Mouse (Mus musculus) monocyte, adult 2 months (primary cell): ENCODE data around the gene Raly.

ENCODE experiments used
- DNase-seq, 2 experiments: peaks; one replicate each; pipeline ENCODE4 v3.0.0; 2022; ENCODE audit warnings: low spot score in 2 of 2, low read depth in 1 of 2

Raly gene

DNA sequence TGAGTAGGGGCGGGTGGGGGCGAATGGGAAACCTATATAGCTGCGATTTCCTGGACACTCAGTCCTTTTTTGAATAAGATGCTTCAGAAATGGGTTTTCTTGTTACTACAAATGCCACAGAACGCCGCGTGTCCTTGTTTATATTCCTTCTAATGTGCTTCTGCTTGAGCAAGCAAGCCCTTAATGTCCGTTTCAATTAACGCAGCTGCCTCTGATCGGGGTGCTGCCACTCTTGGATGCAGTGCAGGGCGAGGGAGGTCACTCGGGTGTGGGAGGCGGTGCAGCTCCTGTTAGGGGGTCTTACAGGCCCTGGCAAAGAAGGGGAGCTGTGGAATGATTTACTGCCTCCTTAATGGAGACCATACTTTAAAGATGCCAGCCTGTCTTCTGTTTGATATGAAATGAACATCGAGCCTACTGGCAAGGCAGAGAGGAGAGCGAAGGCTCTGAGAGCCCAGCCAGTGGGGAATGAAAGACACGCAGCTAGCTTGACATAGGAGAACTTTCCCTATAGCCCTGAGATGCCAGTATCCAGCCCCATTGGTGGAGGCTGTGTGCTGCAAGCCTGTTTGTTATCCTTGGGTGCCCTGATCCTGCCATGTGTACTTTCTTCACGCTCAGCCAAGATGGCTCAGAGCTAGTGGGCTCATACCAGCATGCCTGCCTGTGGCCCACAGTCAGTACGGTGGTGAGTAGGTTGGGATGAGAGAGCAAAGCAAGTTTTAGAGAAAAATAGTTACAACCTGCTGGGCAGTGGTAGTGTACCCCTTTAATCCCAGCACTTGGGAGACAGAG lies 7.8 kb upstream of the Raly start:
- no peak for DNase-seq

- no peak for DNase-seq
These were observed 5.6 kb upstream of the Raly start for GRCm38 (mm10) chr2:154785284-154785683.

- no peak for DNase-seq
These were observed 4.7 kb upstream of the Raly start for GRCm38 (mm10) chr2:154786187-154786586.

DNA sequence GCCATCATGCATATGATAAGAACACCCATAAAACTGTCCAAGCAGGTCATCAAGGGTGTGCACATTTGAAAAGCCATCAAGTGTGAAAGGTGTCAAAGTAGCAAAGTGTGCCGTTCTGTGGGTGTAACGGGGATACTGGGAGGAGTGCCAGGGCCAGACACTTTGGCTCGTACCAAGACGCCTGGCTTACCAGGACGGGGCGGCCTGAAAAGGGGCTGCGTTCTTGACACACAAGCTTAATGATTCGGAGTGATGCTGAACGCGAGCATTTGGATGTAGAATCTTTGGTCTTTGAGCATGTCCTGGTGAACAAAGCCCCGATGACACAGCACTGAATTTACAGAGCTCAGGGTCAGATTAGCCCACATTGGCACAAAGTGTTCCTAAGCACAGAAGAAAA lies 4.1 kb upstream of the Raly start:
- no peak for DNase-seq

- no peak for DNase-seq
These were observed 1.5 kb upstream of the Raly start for GRCm38 (mm10) chr2:154789381-154789780.

DNA sequence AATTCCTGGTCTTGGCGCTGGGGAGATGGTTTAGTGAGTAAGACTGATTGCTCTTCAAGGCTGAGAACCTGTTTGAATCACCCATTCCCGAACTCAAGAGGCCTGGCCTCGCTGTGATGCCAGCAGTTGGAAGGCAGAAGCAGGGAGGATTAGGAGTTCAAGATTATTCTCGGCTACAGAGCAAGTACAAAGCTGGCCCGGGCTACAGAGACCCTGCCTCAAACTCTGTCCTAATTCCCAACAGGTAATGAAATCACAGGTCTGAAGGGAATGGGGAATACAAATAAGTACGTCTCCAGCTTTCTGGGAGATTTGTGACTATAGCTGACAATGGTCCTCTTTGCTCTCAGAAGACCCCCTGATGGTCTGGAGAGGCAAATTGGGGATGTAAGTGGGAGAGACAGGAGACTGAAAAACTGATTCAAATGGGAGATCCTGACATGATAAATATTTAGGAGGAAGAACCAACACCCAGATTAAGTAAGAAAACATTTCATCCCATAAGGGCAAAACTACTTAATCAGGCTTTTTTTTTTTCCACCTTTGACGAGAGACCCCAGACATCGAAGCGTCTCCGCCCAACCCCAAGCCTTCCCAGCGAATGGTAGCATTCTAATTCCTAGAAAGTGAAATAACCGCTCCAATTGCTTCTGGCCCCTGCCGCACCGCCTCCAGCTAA lies 780 bp upstream of the Raly start:
- no peak for DNase-seq

GRCm38 (mm10) chr2:154791661-154792642 lies 1.1 kb downstream of the Raly start:
- peak; percentile 9 to 45 for DNase-seq

- no peak for DNase-seq
These were observed 12.5 kb downstream of the Raly start for GRCm38 (mm10) chr2:154803372-154803771.

DNA sequence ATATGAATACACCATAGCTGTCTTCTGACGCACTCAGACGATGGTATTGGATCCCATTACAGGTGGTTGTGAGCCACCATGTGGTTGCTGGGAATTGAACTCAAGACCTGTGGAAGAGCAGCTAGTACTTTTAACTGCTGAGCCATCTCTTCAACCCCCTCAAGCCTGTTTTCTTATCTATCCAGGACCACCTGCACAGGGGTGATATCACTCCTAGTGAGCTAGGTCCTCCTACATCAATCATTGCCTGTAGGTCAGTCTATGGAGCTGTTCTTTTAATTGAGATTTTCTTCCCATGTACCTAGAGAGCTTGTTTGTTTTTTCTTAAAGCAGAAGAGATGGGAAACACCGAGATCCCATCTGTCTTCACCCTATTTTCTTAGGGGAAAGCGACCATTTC lies 12.9 kb downstream of the Raly start:
- no peak for DNase-seq

DNA sequence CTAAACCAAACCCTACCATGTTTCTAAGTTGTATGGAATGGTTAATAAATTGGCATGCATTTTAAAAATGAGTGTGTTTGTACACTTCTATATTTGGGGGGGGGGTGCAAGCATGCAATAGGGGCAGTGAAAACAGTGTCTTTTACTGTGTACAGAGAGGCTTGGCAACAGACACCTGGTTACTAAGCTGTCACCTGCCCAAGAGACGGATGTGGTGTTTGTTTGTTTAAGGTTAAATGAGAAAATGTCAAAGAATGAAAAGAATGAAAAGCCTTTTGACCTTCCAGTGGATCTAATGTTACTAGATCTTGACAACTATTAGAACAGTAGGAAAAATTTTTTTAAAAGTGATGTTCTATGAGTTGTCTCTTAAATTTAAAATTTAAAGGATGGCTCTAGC lies 16.8 kb downstream of the Raly start:
- no peak for DNase-seq

- no peak for DNase-seq
These were observed 18.3 kb downstream of the Raly start for GRCm38 (mm10) chr2:154809107-154809762.

DNA sequence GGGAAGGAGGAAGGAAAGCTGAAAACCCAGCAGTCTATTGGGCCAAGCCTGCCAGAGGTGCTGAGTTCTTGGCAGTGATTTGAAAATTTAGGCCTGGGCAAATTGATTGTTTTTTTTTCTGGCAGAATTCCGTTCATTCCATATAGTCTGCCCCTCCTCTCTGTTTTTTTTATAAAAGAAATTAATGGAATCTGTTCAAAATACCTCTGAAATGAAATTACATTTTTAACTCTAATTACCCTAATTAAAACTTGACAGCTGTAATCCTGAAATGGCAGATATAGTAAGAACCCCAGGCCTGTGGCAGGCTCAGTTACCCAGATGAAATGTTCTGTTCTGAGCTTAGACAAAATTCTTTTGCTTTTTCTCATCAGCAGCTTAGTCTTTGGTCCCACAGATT lies 19.9 kb downstream of the Raly start:
- no peak for DNase-seq

DNA sequence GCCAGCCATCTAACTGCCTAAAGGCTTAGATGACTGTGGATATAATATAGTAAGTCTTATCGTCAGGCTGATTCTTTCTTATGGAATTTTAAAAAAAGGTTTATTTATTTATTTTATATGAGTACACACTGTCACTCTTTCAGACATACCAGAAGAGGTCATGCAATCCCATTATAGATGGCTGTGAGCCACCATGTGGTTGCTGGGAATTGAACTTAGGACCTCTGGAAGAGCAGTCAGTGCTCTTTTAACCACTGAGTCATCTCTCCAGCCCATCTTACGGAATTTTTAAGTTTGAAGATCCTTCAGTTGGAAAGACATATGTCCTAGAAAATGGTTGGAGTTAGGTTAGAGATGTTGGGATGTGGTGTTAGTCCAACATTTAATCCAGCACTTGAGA lies 22.5 kb downstream of the Raly start:
- no peak for DNase-seq

GRCm38 (mm10) chr2:154817089-154817488 lies 26.2 kb downstream of the Raly start:
- DNase-seq = no peak

DNA sequence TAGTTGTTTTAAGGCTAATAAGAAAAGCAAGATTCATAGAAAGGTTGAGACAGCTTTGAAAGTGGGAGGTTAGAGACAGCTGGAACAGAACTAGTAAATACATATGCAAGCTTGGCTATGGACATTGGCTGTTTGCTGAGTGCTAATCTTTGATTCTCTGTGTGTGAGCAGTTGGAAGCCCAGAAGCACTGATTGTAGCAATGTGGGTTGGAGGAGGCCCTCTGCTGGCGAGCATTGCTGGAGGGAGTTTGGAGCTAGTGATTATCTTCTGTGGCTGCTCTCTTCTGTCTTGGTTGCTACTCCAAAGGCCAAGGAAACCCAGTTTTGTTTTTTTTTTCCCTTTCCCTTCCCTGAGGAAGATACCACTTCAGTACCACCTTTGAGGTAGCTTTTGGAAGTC lies 26.9 kb downstream of the Raly start:
- no peak for DNase-seq

DNA sequence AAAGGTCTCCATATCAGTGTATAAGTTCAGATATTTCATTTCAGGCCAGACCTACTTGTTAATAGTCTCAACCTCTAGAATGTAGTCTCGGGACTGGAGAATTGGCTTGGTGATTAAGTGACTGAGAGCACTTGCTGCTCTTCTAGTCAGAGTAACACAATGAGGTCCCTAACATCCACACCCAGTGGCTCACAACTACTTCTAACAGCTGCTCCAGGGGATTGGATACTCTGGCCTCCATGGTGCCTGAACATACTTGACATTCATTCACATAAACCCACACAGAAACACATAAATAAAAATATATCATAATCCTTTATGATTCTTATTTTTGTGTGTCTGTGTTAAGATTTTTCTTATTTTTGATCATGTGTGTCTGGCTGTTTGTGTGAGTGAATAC lies 27.7 kb downstream of the Raly start:
- no peak for DNase-seq

- no peak for DNase-seq
These were observed 29.4 kb downstream of the Raly start for GRCm38 (mm10) chr2:154820346-154820745.

DNA sequence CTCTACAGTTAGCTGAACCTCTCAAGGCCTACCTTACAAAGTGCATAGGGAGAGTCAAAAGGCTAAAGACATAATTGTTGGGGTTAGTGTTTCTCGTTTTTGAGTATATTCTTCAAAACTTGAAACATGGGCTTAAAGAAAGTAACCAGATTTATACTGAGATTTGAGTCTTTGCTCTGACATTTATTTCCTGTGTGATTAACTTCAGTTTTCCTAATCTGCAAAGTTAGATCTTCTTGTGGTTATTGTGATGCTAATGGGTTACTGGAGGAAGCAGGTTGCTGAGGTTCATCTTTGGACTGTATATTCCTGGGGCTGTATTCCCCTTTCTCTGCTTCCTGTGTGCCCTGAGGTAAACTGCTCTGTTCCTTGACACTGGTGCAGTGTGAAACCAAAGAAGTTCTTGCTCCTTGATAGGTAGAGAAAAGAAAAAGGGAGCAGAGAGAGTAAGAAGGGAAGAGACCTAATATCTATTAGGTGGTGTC lies 35.2 kb downstream of the Raly start:
- no peak for DNase-seq

- DNase-seq = no peak
These were observed 36.6 kb downstream of the Raly start for GRCm38 (mm10) chr2:154827521-154827920.

GRCm38 (mm10) chr2:154832471-154832870 lies 41.6 kb downstream of the Raly start:
- no peak for DNase-seq
